Mouse (Mus musculus) megakaryocyte, embryonic 14.5 days (primary cell): Measurements from ENCODE around the gene Ntn5.

ENCODE experiments used
- FLI1 ChIP-seq: IDR thresholded peaks from 2 replicates; pipeline ENCODE4 v1.6.1; 2012; ENCODE audit warnings: low read length, inconsistent platforms, mixed read lengths
- GATA1 ChIP-seq: IDR thresholded peaks from 3 replicates; pipeline ENCODE4 v1.6.1; 2012; ENCODE audit warnings: mixed read lengths, low read length, inconsistent platforms, borderline replicate concordance

- no peak for TF ChIP-seq FLI1
- no peak for TF ChIP-seq GATA1
These were observed 41.3 kb downstream of the Ntn5 start for GRCm38 (mm10) chr7:45725151-45725550.
